Mouse (Mus musculus): ENCODE measurements at regions not wholly inside any gene's neighbourhood (a gene's known extent, or its start where the extent isn't known, plus 50 kb on each side); places are given as distances from the start of the nearest gene placed in this dataset.

DNA sequence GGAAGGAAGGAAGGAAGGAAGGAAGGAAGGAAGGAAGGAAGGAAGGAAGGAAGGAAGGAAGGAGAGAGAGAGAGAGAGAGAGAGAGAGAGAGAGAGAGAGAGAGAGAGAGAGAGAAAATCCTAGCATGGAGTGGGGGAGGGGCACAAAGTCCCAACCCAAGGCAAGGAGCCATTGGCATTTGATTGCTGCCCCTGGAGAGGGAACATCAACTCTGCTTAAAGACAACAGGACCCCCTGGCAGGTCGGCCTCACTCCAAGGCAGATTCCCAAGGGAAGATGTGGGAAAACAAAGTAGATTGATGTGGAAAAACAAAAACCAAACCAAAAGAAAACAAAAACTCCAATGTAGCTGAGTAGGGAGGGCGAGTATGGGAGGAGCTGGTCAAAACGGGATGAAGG, 49.9 kb upstream of the Fzd10 start:
- no peak for DNase-seq

DNA sequence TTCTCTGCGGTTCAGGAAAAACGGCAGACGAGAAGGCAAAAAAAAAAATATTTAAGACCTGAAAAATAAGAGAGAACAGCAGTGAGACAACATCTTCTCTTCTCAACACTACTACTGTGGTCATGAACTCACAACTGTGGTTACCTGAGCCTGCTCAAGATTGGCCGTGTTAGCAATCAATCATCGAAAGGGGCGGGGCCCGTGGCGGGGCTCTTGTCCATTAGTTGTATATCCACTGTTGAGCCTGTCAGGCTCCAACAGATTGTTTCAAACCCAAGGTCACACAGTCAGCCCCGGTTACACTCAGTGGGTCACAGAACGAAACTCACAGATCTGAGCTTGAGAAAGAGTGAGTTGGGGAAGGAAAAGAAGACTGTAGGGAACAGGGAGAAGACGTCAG, 50.8 kb upstream of the Fzd10 start:
- no peak for DNase-seq

DNA sequence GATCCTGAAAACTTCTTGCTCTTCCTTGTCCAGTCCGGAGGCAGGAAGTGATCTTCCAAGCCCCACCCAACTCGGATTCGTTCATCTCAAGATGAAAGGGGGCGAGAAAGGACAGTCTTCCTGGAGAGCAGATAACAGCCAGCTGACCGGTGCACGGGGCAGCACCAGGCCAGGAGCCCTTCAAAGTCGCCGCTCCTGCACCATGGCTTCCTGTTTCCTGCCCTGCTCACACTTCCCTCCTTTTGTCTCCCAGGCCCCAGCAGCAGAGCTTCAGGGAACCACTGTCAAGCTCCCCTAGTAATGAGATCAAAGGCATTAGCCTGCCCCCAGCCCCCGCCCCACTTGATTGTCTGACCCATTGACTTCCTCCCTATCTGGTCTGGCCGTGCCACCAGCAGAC, 58.6 kb upstream of the Fzd10 start:
- DNase-seq: peak; percentile 61

DNA sequence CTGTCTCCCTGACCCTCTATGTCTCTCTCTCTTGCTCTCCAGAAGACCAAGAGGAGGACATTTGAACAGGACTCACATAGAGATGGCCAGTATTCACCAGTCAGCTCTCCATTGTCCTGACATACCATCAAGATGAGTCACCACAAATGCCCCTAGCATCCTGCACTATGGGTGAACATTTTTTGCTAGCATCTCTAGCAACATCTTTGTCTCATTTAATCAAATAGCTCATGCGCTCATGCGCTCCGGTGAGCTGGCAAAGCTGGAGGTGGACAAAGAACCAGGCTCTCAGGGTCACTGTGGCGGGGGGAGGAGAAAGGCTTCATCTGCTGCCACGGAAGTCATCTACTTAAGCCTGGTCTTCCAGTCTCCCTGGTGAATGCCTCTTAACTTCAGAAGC, 62.0 kb upstream of the Fzd10 start:
- no peak for DNase-seq

DNA sequence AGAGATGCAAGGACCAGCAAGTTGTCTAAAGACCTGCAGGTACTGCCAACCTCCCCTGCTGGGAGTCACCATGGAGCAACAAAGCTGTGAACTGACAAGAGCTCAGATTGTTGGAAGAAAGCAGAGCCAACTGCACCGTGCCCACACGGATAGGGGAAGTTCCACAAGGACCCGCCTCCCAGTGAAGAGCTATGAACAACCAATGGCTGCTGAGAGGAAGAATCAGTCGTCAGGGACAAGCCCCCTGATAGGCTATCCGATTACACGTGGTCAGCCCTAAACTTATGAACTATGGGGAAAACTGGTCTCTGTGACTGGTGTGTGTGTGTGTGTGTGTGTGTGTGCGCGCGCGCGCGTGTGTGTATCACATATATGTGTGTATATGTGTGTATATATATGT, 63.4 kb upstream of the Fzd10 start:
- DNase-seq: no peak

DNA sequence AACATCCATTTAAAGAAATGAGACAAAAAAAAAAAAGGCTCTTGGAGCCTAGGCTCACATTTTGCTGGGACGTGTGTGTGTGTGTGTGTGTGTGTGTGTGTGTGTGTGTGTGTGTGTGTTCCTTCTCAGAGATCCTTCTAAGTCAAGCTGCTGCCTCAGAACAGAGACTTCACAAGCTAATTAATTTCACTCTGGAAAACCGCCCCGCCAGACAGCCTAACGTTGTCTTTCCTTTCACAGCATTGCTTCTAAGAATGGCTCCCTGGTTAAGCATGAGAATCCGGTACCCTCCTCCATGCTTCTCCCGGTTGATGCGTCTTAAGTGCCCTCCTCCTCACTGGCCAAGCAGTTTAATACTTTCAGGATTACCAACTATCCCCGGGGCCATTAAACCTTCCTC, 64.3 kb upstream of the Fzd10 start:
- DNase-seq: no peak

DNA sequence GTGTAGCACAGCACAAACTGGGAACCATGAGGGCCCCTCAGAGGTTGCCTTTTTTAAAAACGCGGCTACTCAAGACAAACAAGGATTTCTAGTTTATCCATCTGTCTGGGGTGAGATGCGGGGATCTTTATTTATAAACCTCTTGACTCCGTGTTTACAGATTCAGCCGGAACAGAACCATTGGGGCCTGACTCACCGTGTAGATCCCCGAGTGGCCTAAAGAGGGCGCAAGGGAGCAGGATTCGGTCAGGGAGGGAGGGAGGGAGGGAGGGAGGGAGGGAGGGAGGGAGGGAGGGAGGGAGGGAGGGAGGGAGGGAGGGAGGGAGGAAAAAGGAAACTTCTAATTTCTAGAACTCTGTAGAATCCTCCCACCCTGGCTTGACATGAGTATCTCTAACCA, 73.4 kb upstream of the Fzd10 start:
- peak; percentile 34 for DNase-seq

DNA sequence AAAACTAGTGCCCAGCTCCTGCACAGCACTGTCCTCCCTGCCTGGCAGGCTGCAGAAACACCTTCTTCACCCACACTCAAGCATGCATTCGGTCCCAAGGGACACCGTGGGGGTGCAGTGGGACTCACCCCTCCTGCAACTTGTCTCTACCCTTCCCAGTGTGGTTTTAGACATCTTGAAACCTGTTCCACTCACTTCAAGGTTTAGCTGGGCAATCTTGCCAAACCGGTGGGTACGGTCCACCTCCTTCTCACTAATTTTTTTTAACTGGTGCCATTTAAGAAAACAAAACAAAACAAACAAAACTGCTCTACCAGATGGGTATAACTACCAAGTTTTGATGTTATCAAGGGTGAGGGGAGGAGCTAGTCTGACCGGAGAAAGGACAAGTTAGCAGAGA, 74.2 kb upstream of the Fzd10 start:
- DNase-seq: no peak

GRCm38 (mm10) chr5:128524377-128525280, 76.0 kb upstream of the Fzd10 start:
- peak; percentile 17 for DNase-seq

GRCm38 (mm10) chr5:128522667-128523066, 78.0 kb upstream of the Fzd10 start:
- DNase-seq: peak; percentile 67

GRCm38 (mm10) chr5:128517336-128517735, 83.3 kb upstream of the Fzd10 start:
- no peak for DNase-seq

DNA sequence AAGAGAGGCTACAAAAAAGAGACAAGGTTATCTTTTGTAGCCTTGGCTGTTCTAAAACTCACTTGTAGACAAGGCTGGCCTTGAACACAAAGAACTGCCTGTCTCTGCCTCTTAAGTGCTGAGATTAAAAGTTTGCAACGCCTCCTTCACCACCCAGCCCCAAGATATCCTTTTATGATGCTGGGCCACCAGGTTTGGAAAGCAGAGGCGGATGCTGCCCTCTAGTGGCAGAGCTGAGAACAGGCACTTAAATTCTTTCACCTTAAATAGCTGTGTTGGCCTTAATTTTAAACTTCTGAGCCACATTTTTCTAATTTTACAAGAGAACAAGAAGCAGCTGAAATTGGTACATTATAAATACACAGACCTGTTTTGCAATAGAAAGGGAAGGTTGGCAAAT, 82.5 kb upstream of the Tmem132d start:
- peak; percentile 21 for DNase-seq

DNA sequence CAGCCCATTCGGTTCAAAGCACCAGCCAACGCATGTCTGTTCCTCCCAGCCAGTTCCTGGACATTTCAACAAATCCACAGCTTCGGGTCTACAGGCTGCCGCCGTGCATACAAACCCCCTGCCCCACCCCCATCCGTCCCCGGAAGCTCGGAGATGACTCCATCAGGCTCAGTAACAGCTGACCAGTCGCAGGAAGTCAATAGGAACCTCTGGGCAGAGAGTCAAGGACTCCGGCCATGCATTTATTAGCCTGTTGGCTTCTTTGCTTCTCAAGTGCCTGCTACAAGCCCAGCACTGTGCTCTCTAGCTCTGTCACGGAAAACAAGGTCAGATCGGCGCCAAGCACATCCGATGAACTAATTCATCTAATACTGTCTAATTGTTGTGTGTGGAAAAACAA, 80.4 kb upstream of the Tmem132d start:
- no peak for DNase-seq

DNA sequence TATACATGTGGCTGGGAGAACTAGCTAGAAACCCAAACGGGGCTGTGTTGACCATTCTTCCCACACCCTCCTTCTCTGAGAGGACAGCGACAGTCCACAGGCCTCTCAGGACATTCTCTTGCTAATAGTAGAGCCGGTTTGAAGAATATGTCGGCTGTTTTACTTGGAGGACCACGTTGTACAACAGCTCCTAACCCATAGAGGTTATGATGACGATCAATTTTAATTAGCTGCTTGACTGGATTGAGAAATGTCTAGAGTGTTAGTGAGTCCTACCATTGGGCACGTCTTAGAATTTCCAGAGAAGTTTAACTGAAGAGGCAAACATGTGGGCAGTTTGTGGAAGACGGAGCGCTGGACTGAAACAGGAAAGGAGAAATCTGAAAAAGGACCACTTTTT, 79.7 kb upstream of the Tmem132d start:
- no peak for DNase-seq

DNA sequence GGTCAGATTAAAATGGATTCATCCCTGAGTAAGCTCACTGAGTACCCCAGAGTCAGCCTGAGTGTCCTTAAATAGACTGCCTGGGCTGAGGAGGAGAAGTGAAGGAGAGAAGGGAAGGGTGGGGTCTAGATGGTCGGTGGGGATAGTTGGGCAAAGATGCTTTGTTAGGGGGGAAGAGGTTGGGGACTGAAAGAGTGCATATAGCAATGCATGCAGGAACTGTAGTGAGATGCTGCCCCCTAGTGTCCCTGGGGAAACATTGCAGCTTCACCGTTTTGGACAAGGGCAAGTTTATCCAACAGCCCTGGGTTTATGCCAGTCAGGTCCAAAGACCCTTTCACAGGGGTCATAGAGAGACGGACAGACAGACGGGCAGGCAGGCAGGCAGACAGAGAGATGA, 71.6 kb upstream of the Tmem132d start:
- peak; percentile 52 for DNase-seq

- no peak for DNase-seq
Measured at GRCm38 (mm10) chr5:128499488-128499887, 66.6 kb upstream of the Tmem132d start.

DNA sequence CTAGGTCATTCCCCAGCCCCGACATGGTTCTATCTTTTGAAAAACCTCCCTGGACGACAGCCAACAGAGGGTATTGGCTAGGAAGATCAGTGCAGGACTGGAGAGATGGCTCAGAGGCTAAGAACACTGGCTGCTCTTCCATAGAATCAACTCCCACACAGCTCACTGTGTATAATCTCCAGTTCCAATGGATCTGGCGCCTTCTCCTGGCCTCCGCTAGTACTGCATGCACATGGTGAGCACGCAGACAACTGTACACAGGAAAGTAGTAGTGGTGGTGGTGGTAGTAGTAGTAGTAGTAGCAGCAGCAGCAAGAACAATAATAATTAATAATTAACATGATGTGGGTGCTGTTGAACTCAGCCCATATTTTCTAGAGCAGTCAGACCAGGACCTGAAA, 66.2 kb upstream of the Tmem132d start:
- peak; percentile 46 for DNase-seq

GRCm38 (mm10) chr5:128492541-128492940, 59.7 kb upstream of the Tmem132d start:
- no peak for DNase-seq

DNA sequence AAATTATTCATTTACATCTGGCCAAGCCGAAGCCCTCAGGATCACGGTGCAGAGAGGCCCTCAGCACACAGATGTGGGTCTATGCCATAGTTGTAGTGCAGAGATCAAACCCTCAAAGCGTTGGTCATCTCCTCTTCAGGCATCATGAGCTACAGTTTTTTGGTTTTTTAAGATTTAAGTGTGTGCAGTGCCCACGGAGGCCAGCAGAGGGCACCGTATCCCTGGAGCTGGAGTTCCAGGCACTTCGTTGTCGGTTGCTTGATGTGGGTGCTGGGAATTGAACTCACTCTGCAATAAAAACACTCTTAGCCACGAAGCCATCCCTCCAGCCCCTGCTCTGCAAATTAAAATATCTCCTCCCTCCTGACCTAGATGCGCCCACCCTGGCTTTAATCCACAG, 58.3 kb upstream of the Tmem132d start:
- DNase-seq: peak; percentile 22

DNA sequence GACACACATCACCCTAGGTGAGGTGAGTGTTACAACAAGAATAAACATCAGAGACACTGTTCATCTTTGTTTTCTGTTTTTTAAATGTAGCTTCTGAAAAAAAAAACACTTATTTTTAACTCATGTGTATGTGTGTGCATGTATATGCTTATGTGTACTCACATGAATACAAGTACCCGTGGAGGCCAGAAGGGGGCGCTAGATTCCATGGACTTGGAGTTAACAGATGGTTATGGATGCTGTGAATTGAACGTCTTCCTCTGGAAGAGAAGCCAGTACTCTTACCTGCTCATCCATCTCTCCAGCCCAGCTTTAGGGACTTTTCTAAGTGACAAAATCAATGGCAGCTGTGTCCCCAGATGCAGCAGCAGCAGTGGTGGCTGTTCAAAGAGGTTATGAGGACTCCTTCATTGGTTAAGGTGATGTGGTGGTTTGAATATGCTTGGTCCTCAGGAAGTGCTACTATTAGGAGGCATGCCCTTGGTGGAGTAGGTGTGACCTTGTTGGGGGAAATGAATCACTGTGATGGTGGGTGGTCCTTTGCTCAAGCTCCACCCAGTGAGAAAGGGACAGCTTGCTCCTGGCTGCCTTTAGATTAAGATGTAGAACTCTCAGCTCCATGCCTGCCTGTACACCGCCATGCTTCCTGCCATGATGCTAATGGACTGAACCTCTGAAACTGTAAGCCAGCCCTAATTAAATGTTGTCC, 56.1 kb upstream of the Tmem132d start:
- DNase-seq: no peak

GRCm38 (mm10) chr5:128487371-128487770, 54.5 kb upstream of the Tmem132d start:
- no peak for DNase-seq

- no peak for DNase-seq
Measured at GRCm38 (mm10) chr5:128484116-128484515, 51.2 kb upstream of the Tmem132d start.

- no peak for DNase-seq
Measured at GRCm38 (mm10) chr5:128483441-128483810, 50.5 kb upstream of the Tmem132d start.

All from kidney, postnatal 10 days (tissue).